Mouse (Mus musculus) midbrain, postnatal 0 days (tissue): ENCODE measurements around the gene Guca1a. TPM values are rescaled to one million over a fixed set of nuclear protein-coding genes. Genes with fewer than 3 reads are reported as not detected.

Source experiments
- ATAC-seq: fragments of 200-750 bp; cut with Nextera tagmentation; 2 replicates; pipeline ENCODE4 v1.8.0; 2017; ENCODE audit warnings: moderate number of reproducible peaks, mild to moderate bottlenecking, moderate TSS enrichment, moderate library complexity; ENCODE audit not compliant: low FRiP score
- DNase-seq: peaks from one replicate; pipeline ENCODE4 v3.0.0-alpha.2; 2015; ENCODE audit warnings: low spot score
- H3K27ac ChIP-seq: fragments of 300-500 bp; sonication (generic); 2 replicates; pipeline ENCODE4 v1.5.1; 2014; ENCODE audit warnings: low read depth, mild to moderate bottlenecking, low read length, mixed read lengths
- H3K27me3 ChIP-seq: fragments of 300-500 bp; sonication (generic); 2 replicates; pipeline ENCODE4 v1.6.1; 2014; ENCODE audit warnings: low read length, control low read depth, mixed read lengths; ENCODE audit not compliant: insufficient read depth
- H3K36me3 ChIP-seq: fragments of 300-500 bp; sonication (generic); 2 replicates; pipeline ENCODE4 v1.6.1; 2014; ENCODE audit warnings: low read length, control low read depth, mixed read lengths; ENCODE audit not compliant: insufficient read depth
- H3K4me1 ChIP-seq: fragments of 300-500 bp; sonication (generic); 2 replicates; pipeline ENCODE4 v1.6.1; 2014; ENCODE audit warnings: mild to moderate bottlenecking, control low read depth, antibody characterized with exemption, low read length, mixed read lengths; ENCODE audit not compliant: insufficient read depth
- H3K4me2 ChIP-seq: fragments of 300-500 bp; sonication (generic); 2 replicates; pipeline ENCODE4 v1.6.1; 2014; ENCODE audit warnings: low read depth, mild to moderate bottlenecking, low read length, mixed read lengths; ENCODE audit not compliant: poor library complexity, severe bottlenecking
- H3K4me3 ChIP-seq: fragments of 300-500 bp; sonication (generic); 2 replicates; pipeline ENCODE4 v1.5.1; 2014; ENCODE audit warnings: low read depth, mild to moderate bottlenecking, low read length, moderate library complexity
- H3K9ac ChIP-seq: fragments of 300-500 bp; sonication (generic); replicated peaks from 2 replicates; pipeline ENCODE4 v1.6.1; 2014; ENCODE audit warnings: mild to moderate bottlenecking, low read length, moderate library complexity, mixed read lengths; ENCODE audit not compliant: poor library complexity, severe bottlenecking
- H3K9me3 ChIP-seq: fragments of 300-500 bp; sonication (generic); 2 replicates; pipeline ENCODE4 v1.6.1; 2016; ENCODE audit warnings: low read length, control low read depth
- CTCF ChIP-seq: IDR thresholded peaks from 2 replicates; pipeline ENCODE4 v1.5.1; 2016; ENCODE audit warnings: antibody characterized with exemption, mild to moderate bottlenecking
- WGBS: fragments of 180-500 bp; shearing (Covaris S2); extraction: QIAGEN DNeasy Blood & Tissue Kit; methylation state at CpG from one replicate; pipeline ENCODE4 v1.1.7; 2014; 5-methylcytosine and 5-hydroxymethylcytosine counted together
- polyA plus RNA-seq: library from polyadenylated mRNA; unstranded; fragments of >200 nt; fragmentation: Nextera tagmentation; extraction: Ambion mirVana; gene quantifications from 2 replicates; pipeline ENCODE4 v1.2.1, GENCODE M21; 2015
- total RNA-seq: library from RNA; depleted of rRNA; stranded (reverse); fragments of >200 nt; gene quantifications from 2 replicates; pipeline ENCODE4 v1.2.3, GENCODE M21; 2014; rRNA removed

Guca1a gene
- total and polyA plus RNA-seq, 2 experiments from 2014 or later, result 1.3 TPM; not detected in 1

DNA sequence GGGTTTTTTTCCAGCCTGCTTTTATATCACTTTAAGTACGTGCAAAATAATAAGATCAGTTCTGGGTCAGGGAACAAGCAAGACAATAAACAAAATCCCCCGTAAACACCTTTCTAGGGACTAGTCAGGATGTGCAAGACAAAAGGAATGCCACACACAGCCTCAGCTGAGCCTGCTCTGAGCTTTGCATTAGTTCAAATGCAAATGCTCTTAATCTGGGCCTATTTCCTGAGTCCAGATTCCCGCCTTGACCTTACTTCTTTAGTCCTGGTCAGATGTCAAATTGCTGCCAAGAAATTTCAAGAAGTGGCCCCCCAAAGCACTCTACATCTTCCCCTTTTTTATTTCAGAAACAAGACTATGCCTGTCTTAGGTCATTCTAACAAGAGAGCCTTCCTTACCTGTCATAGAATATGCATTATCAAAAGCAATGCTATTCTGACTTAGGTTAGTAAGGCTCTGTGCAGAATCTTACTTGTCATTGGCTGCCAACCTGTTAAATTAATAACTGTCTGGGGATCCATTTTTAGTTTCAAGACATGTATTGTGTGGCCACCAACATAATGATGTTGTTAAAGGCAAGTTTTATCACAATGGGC, 50.6 kb downstream of the Guca1a start:
- Histone ChIP-seq H3K4me2 (no peak overlapping the region), H3K4me1 (no peaks in the 10 kb centered on the region), H3K27ac (no peak overlapping the region), H3K4me3 (no peak overlapping the region), H3K27me3 (no peaks in the 10 kb centered on the region), H3K9me3 (peaks cover 22% of the 10 kb centered on the region), H3K9ac (no peak overlapping the region), H3K36me3 (peaks cover 63% of the 10 kb centered on the region)
- TF ChIP-seq CTCF, result no peak
- WGBS, result 87% methylated on average over 3 of the region's 3 CpGs
- ATAC-seq (no peak), DNase-seq (no peak)

Other genes with a start within 250 kb of the Guca1a start
- 28.4 and 33.3 TPM in 2 replicates for gene Mrps10, start 31.7 kb downstream of the Guca1a start, total RNA-seq
- gene Mrps10, start 31.7 kb downstream of the Guca1a start, polyA plus RNA-seq, result 70.1 and 79.4 TPM in 2 replicates
- gene Guca1b, start 15.2 kb downstream of the Guca1a start, total RNA-seq, result 0.52 TPM in 1 of 2 replicates, not detected in the other
- gene Guca1b, start 15.2 kb downstream of the Guca1a start, polyA plus RNA-seq, result 0.31 and 0.33 TPM in 2 replicates
- gene AI661453, start 36.0 kb upstream of the Guca1a start, total RNA-seq, result 0.19 and 0.93 TPM in 2 replicates
- gene AI661453, start 36.0 kb upstream of the Guca1a start, polyA plus RNA-seq, result 0.13 and 0.19 TPM in 2 replicates
- 0.22 and 2.5 TPM in 2 replicates for gene 1700001C19Rik, start 36.8 kb upstream of the Guca1a start, total RNA-seq
- gene 1700001C19Rik, start 36.8 kb upstream of the Guca1a start, polyA plus RNA-seq, result 0.46 and 0.48 TPM in 2 replicates
- gene Taf8, start 101.7 kb upstream of the Guca1a start, total RNA-seq, result 15.1 and 25.1 TPM in 2 replicates
- gene Taf8, start 101.7 kb upstream of the Guca1a start, polyA plus RNA-seq, result 11.5 and 12.3 TPM in 2 replicates
- 37.2 and 41.1 TPM in 2 replicates for gene Ccnd3, start 104.5 kb upstream of the Guca1a start, total RNA-seq
- 52.6 and 57.0 TPM in 2 replicates for gene Ccnd3, start 104.5 kb upstream of the Guca1a start, polyA plus RNA-seq
- 25.8 and 26.0 TPM in 2 replicates for gene Bysl, start 210.9 kb upstream of the Guca1a start, total RNA-seq
- 31.9 and 33.1 TPM in 2 replicates for gene Bysl, start 210.9 kb upstream of the Guca1a start, polyA plus RNA-seq
- gene Med20, start 211.0 kb upstream of the Guca1a start, total RNA-seq, result 33.8 and 44.7 TPM in 2 replicates
- 32.4 TPM in 2 replicates for gene Med20, start 211.0 kb upstream of the Guca1a start, polyA plus RNA-seq
- 3.2 and 8.0 TPM in 2 replicates for gene Gm20517, start 211.0 kb upstream of the Guca1a start, total RNA-seq
- 0.96 and 1.1 TPM in 2 replicates for gene Gm20517, start 211.0 kb upstream of the Guca1a start, polyA plus RNA-seq
- gene Usp49, start 230.1 kb upstream of the Guca1a start, total RNA-seq, result 24.3 and 24.4 TPM in 2 replicates
- gene Usp49, start 230.1 kb upstream of the Guca1a start, polyA plus RNA-seq, result 3.7 and 3.9 TPM in 2 replicates